Mouse (Mus musculus) midbrain, postnatal 0 days (tissue): ENCODE measurements at regions not wholly inside any gene's neighbourhood (a gene's known extent, or its start where the extent isn't known, plus 50 kb on each side); places are given as distances from the start of the nearest gene placed in this dataset.

ENCODE experiments used
- ATAC-seq: fragments of 200-750 bp; cut with Nextera tagmentation; 2 replicates; pipeline ENCODE4 v1.8.0; 2017; ENCODE audit warnings: moderate number of reproducible peaks, mild to moderate bottlenecking, moderate TSS enrichment, moderate library complexity; ENCODE audit not compliant: low FRiP score
- DNase-seq: peaks from one replicate; pipeline ENCODE4 v3.0.0-alpha.2; 2015; ENCODE audit warnings: low spot score
- H3K27ac ChIP-seq: fragments of 300-500 bp; sonication (generic); 2 replicates; pipeline ENCODE4 v1.5.1; 2014; ENCODE audit warnings: low read depth, mild to moderate bottlenecking, low read length, mixed read lengths
- H3K27me3 ChIP-seq: fragments of 300-500 bp; sonication (generic); 2 replicates; pipeline ENCODE4 v1.6.1; 2014; ENCODE audit warnings: low read length, control low read depth, mixed read lengths; ENCODE audit not compliant: insufficient read depth
- H3K36me3 ChIP-seq: fragments of 300-500 bp; sonication (generic); 2 replicates; pipeline ENCODE4 v1.6.1; 2014; ENCODE audit warnings: low read length, control low read depth, mixed read lengths; ENCODE audit not compliant: insufficient read depth
- H3K4me1 ChIP-seq: fragments of 300-500 bp; sonication (generic); 2 replicates; pipeline ENCODE4 v1.6.1; 2014; ENCODE audit warnings: mild to moderate bottlenecking, control low read depth, antibody characterized with exemption, low read length, mixed read lengths; ENCODE audit not compliant: insufficient read depth
- H3K4me2 ChIP-seq: fragments of 300-500 bp; sonication (generic); 2 replicates; pipeline ENCODE4 v1.6.1; 2014; ENCODE audit warnings: low read depth, mild to moderate bottlenecking, low read length, mixed read lengths; ENCODE audit not compliant: poor library complexity, severe bottlenecking
- H3K4me3 ChIP-seq: fragments of 300-500 bp; sonication (generic); 2 replicates; pipeline ENCODE4 v1.5.1; 2014; ENCODE audit warnings: low read depth, mild to moderate bottlenecking, low read length, moderate library complexity
- H3K9ac ChIP-seq: fragments of 300-500 bp; sonication (generic); replicated peaks from 2 replicates; pipeline ENCODE4 v1.6.1; 2014; ENCODE audit warnings: mild to moderate bottlenecking, low read length, moderate library complexity, mixed read lengths; ENCODE audit not compliant: poor library complexity, severe bottlenecking
- H3K9me3 ChIP-seq: fragments of 300-500 bp; sonication (generic); 2 replicates; pipeline ENCODE4 v1.6.1; 2016; ENCODE audit warnings: low read length, control low read depth
- CTCF ChIP-seq: IDR thresholded peaks from 2 replicates; pipeline ENCODE4 v1.5.1; 2016; ENCODE audit warnings: antibody characterized with exemption, mild to moderate bottlenecking
- WGBS: fragments of 180-500 bp; shearing (Covaris S2); extraction: QIAGEN DNeasy Blood & Tissue Kit; methylation state at CpG from one replicate; pipeline ENCODE4 v1.1.7; 2014; 5-methylcytosine and 5-hydroxymethylcytosine counted together

DNA sequence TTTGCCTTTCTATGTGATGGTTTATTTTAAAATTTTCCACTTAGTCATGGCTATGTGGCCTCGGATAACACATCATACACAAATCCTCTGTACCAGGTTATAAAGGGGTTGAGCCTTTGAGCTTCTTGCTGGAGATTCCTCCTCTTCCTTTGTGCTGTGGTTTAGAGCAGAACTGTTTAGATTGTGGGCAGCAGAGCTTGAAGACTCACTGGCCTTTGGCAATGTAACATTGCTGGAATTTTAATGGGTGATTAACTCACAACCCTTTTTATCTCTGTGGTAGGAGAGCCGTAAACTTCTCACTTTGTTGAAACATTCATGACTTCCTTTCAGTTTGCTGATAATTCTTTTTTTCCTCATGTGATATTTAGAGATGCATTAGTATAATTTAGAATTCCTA, 413.0 kb downstream of the Lmo7 start:
- H3K4me1 ChIP-seq, result no peaks in the 10 kb centered on the region
- no peak overlapping the region for H3K27ac ChIP-seq
- H3K27me3 ChIP-seq, result no peaks in the 10 kb centered on the region
- no peak for TF ChIP-seq CTCF
- H3K4me2 ChIP-seq, result no peak overlapping the region
- DNase-seq (peak; percentile 2), ATAC-seq (no peak)
- no peak overlapping the region for H3K4me3 ChIP-seq
- no peaks in the 10 kb centered on the region for H3K36me3 ChIP-seq
- H3K9me3 ChIP-seq, result no peaks in the 10 kb centered on the region
- no peak overlapping the region for H3K9ac ChIP-seq
- 19% methylated on average over 2 of the region's 2 CpGs for WGBS

DNA sequence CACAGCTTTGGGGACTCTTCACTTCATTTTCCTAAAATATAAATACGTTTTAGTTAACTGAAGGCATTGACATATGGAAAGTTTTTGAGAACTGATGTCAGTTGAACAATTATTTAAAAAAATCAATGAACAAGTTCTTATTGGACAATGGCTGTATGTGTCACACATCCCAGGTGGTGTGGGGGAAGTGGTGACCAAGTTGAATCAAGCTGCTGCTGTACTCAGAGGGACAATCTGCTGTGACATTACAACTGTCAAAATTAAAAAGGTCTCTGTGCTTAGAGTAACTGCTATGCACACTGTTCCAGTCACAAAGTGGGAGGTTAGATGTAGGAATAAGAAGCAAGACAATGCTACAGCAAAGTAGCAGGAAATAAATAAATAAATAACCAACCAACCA, 409.2 kb downstream of the Lmo7 start:
- Histone ChIP-seq H3K4me3 (no peak overlapping the region), H3K9me3 (no peaks in the 10 kb centered on the region), H3K9ac (no peak overlapping the region), H3K27ac (no peak overlapping the region), H3K27me3 (no peaks in the 10 kb centered on the region), H3K4me2 (no peak overlapping the region), H3K4me1 (no peaks in the 10 kb centered on the region), H3K36me3 (no peaks in the 10 kb centered on the region)
- ATAC-seq (no peak), DNase-seq (no peak)
- TF ChIP-seq CTCF, result no peak
- 95% methylated on average over 1 of the region's 1 CpGs for WGBS

DNA sequence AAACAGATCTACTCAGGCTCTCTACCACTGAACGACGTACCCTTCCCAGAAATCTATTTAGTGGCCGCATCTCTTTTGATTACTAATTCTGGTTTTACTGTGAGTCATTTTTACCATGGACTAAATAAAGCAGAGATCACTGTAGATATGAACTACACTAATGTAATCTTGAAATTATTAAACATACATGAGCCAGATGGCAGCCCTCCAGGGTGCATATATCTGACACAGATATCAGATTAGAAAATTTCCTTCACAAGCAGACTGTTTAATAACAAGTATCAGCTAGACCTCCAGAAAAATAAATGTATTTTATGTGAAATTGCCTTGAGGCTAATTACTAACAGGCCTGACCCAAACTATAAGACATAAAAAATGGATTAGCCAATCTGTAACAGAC, 388.4 kb downstream of the Lmo7 start:
- Histone ChIP-seq H3K9me3 (no peaks in the 10 kb centered on the region), H3K27ac (no peak overlapping the region), H3K4me2 (no peak overlapping the region), H3K9ac (no peak overlapping the region), H3K27me3 (no peaks in the 10 kb centered on the region), H3K36me3 (no peaks in the 10 kb centered on the region), H3K4me3 (no peak overlapping the region), H3K4me1 (no peaks in the 10 kb centered on the region)
- WGBS, result 58% methylated on average over 3 of the region's 3 CpGs
- no peak for TF ChIP-seq CTCF
- DNase-seq (peak; percentile 9), ATAC-seq (no peak)

DNA sequence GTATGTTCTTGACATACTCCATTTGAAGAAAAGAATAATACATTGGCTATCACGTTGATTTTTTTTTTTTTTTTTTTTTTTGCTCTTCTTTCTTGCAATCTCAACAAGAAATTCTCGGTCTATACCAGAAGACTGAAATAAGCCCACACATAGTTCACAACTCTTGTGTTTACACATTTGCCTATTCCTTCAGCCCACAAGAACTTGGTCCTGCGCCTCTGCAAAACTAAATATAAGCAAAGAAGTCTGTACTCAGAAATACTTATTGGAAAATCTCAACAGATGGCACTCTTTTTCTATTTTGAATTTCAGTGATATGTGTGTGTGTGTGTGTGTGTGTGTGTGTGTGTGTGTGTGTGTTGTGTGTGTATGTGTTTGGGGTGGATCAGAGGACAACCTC, 376.4 kb downstream of the Lmo7 start:
- 87% methylated on average over 3 of the region's 3 CpGs for WGBS
- Histone ChIP-seq H3K27ac (no peak overlapping the region), H3K36me3 (no peaks in the 10 kb centered on the region), H3K27me3 (no peaks in the 10 kb centered on the region), H3K4me1 (no peaks in the 10 kb centered on the region), H3K9ac (no peak overlapping the region), H3K4me3 (no peak overlapping the region), H3K4me2 (no peak overlapping the region), H3K9me3 (no peaks in the 10 kb centered on the region)
- no peak for ATAC-seq
- no peak for DNase-seq
- no peak for TF ChIP-seq CTCF

DNA sequence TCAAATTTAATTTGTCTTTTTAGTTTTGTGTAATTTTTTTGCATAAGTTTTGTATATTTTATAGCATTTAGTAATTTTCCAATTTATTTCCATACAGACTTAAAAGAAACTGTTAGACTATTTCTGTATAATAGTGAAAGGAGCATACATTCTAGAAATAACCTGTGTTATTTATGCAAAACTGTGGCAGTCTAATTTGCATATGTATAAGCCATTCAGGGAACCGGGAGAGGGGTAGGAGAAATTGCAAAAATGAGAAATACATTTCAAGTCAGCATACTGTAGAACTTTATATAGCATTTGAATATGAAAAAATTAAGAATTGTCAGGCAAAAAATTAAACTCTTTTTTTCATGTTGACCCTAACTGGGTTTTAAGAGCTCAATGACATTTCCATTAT, 364.3 kb downstream of the Lmo7 start:
- 25% methylated on average over 1 of the region's 1 CpGs for WGBS
- Histone ChIP-seq H3K27me3 (no peaks in the 10 kb centered on the region), H3K9ac (no peak overlapping the region), H3K4me1 (no peaks in the 10 kb centered on the region), H3K4me3 (no peak overlapping the region), H3K4me2 (no peak overlapping the region), H3K36me3 (no peaks in the 10 kb centered on the region), H3K9me3 (no peaks in the 10 kb centered on the region), H3K27ac (no peak overlapping the region)
- no peak for ATAC-seq
- TF ChIP-seq CTCF, result no peak
- no peak for DNase-seq

DNA sequence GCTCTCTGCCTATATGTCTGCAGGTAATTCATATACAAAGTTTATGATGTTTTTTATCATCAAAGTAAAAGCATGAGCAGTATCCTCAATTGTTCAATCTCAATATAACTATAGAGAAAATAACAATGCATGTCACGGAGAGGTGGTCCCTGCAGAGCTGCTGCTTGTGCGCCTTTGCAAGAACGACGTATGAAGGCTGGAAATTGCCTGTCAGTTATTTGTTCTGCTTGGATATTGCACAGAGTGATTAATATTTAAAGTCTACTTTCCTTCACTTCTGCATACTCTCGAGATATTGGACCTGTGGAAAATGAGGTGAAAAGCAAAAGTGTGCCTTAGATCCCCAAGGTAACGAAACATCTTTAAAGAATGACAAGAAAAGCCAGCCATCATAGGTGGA, 362.8 kb downstream of the Lmo7 start:
- no peak for DNase-seq
- 29% methylated on average over 6 of the region's 6 CpGs for WGBS
- no peak overlapping the region for H3K9ac ChIP-seq
- H3K27me3 ChIP-seq, result no peaks in the 10 kb centered on the region
- H3K4me3 ChIP-seq, result no peak overlapping the region
- TF ChIP-seq CTCF, result no peak
- no peaks in the 10 kb centered on the region for H3K36me3 ChIP-seq
- no peaks in the 10 kb centered on the region for H3K4me1 ChIP-seq
- H3K4me2 ChIP-seq, result no peak overlapping the region
- H3K27ac ChIP-seq, result no peak overlapping the region
- no peak for ATAC-seq
- no peaks in the 10 kb centered on the region for H3K9me3 ChIP-seq

DNA sequence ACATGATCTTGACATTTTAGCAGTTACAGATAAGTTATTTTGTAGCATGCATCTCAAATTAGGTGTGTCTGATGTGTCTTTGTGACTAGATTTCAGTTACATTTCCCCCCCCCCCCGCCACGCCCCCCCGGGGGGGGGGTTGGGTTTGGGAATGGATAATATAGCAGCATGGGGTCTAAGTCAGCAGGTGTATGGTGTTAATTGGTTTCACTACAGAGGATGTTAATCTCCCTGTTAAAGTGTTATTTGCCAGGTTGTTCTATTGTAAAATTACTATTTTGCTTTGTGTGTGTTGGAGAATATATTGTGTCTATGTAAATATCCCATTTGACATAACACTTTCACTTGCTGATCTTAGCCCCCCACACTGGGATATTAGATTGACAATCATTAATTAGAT, 319.2 kb downstream of the Lmo7 start:
- Histone ChIP-seq H3K4me1 (no peaks in the 10 kb centered on the region), H3K27me3 (no peaks in the 10 kb centered on the region), H3K9ac (no peak overlapping the region), H3K9me3 (no peaks in the 10 kb centered on the region), H3K4me3 (no peak overlapping the region), H3K4me2 (no peak overlapping the region), H3K27ac (no peak overlapping the region), H3K36me3 (no peaks in the 10 kb centered on the region)
- 20% methylated on average over 3 of the region's 3 CpGs for WGBS
- no peak for ATAC-seq
- no peak for DNase-seq
- TF ChIP-seq CTCF, result no peak
